Mouse (Mus musculus) hindbrain, embryonic 16.5 days (tissue): ENCODE measurements around the gene Ckb. TPM values are rescaled to one million over a fixed set of nuclear protein-coding genes. Genes with fewer than 3 reads are reported as not detected.
A peak's percentile ranks its signal among the peaks of the same experiment; 100 is the strongest.

Experiments
- ATAC-seq: fragments of 200-750 bp; cut with Nextera tagmentation; 2 replicates; pipeline ENCODE4 v1.8.0; 2017; ENCODE audit warnings: moderate TSS enrichment, moderate library complexity
- H3K27ac ChIP-seq: fragments of 300-500 bp; sonication (generic); 2 replicates; pipeline ENCODE4 v1.5.1; 2014; ENCODE audit warnings: low read depth, mild to moderate bottlenecking, control low read depth, low read length, moderate library complexity
- H3K27me3 ChIP-seq: fragments of 300-500 bp; sonication (generic); replicated peaks from 2 replicates; pipeline ENCODE4 v1.6.1; 2014; ENCODE audit warnings: low read length; ENCODE audit not compliant: control insufficient read depth, insufficient read depth
- H3K36me3 ChIP-seq: fragments of 300-500 bp; sonication (generic); 2 replicates; pipeline ENCODE4 v1.6.1; 2014; ENCODE audit warnings: mild to moderate bottlenecking, low read length, moderate library complexity, mixed read lengths; ENCODE audit not compliant: control insufficient read depth, insufficient read depth
- H3K4me1 ChIP-seq: fragments of 300-500 bp; sonication (generic); 2 replicates; pipeline ENCODE4 v1.6.1; 2014; ENCODE audit warnings: low read depth, low read length; ENCODE audit not compliant: control insufficient read depth, insufficient read depth
- H3K4me2 ChIP-seq: fragments of 300-500 bp; sonication (generic); 2 replicates; pipeline ENCODE4 v1.6.1; 2014; ENCODE audit warnings: mild to moderate bottlenecking, low read length, control low read depth, moderate library complexity
- H3K4me3 ChIP-seq: fragments of 300-500 bp; sonication (generic); 2 replicates; pipeline ENCODE4 v1.5.1; 2014; ENCODE audit warnings: mild to moderate bottlenecking, low read length, control low read depth, moderate library complexity
- H3K9ac ChIP-seq: fragments of 300-500 bp; sonication (generic); 2 replicates; pipeline ENCODE4 v1.6.1; 2014; ENCODE audit warnings: low read depth, mild to moderate bottlenecking, control low read depth, low read length, moderate library complexity
- H3K9me3 ChIP-seq: fragments of 300-500 bp; sonication (generic); 2 replicates; pipeline ENCODE4 v1.6.1; 2014; ENCODE audit warnings: mild to moderate bottlenecking, low read length, moderate library complexity; ENCODE audit not compliant: control insufficient read depth
- WGBS: fragments of 180-500 bp; shearing (Covaris S2); extraction: QIAGEN DNeasy Blood & Tissue Kit; methylation state at CpG from one replicate; pipeline ENCODE4 v1.1.7; 2014; 5-methylcytosine and 5-hydroxymethylcytosine counted together
- polyA plus RNA-seq: library from polyadenylated mRNA; unstranded; fragments of >200 nt; fragmentation: Nextera tagmentation; extraction: Ambion mirVana; gene quantifications from 2 replicates; pipeline ENCODE4 v1.2.1, GENCODE M21; 2015

Gene Ckb
- polyA plus RNA-seq, 1 experiment from 2014 or later = 2,238 TPM

DNA sequence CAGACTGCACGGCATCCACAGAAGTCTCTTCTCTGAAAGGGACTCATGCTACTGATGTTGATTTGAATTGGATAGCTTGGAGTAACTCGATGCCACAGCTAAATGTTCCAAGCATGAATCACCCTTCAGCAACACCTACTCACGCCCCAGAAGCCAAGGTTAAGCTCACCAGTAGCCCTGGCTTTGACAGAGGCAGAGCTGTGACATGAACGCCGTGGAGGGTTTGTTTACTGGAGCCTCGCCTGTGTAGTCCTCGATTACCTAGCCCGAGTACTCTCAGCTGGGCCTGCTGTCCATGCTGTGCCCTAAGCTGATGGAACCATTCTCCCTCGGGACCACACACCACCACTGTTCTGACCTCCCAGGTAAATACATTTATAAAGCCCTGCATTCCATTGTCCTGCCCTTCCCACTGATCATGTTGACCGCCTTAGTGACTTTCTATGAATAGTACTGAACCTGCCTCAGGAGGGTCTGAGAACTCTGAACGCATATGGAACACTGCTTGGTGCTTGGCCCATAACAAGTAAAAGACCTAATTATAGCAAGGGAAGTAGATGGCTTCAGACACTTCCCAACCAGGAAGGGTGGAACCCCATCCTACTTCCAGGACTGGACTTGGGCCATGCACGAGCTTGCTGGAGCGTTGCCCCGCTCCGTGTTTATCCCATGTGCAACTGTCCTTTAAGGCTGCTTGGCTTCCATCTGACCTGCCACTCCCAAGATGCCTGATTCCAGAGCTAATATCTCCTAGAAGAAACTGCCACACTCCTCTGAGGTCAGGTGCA, 33.2 kb upstream of the Ckb start:
- Histone ChIP-seq H3K9ac (no peak overlapping the region), H3K27ac (peak overlapping the region; percentile 34; the same call in 1 of the 2 replicates), H3K27me3 (no peaks in the 10 kb centered on the region), H3K9me3 (no peaks in the 10 kb centered on the region), H3K36me3 (peaks cover 14% of the 10 kb centered on the region), H3K4me2 (no peak overlapping the region), H3K4me1 (peaks cover 3% of the 10 kb centered on the region; the same call in 1 of the 2 replicates), H3K4me3 (no peak overlapping the region)
- peak; percentile 9; the same call in 1 of the 2 replicates for ATAC-seq
- 80% methylated on average over 15 of the region's 15 CpGs for WGBS

DNA sequence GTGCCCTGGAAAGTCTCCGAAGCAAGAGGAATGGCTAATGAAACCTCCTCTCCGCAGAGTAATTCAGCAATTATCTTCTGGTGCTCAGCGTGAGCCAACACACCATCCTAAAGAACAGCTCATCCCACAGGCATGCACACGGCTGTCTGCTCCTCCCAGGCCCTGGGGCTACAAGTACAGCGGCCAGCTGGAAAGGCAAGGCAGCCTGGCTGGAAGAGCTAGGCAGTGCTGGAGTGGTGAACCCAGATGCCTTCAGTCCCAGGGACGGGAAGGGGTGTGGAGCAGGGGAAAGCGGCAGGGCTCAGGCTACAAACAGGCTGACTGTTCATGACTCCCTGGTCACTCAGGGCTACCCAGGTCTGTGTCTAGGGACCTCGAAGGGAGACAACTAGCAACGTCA, 32.5 kb upstream of the Ckb start:
- peak overlapping the region; percentile 56 for H3K27ac ChIP-seq
- ATAC-seq = 0 out of 2 replicates have a peak, but pooled peaks have one; percentile 31

DNA sequence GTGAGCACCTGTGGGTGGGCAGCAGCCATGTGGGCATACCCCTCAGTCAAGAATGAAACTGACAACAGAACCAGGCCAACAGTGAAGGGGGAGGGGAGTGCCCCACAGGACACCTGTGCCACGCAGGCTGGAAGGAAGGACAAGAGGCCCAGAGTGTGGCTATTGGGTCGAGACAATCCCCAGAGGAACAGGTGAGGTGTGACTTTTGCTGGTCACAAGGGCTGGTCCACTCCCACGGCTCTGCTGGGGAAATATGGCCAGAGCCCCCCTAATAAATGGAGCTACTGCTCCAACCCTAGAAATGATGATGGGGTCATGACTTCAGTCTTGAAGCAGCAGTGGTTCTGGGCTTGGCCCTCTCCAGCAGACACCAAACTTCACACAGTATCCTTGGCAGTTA, 31.2 kb upstream of the Ckb start:
- Histone ChIP-seq H3K36me3 (0 out of 2 replicates have a peak, but pooled peaks cover 2% of the 10 kb centered on the region), H3K4me2 (no peak overlapping the region), H3K9me3 (no peaks in the 10 kb centered on the region), H3K4me1 (peaks cover 3% of the 10 kb centered on the region; the same call in 1 of the 2 replicates), H3K4me3 (no peak overlapping the region), H3K27me3 (no peaks in the 10 kb centered on the region), H3K27ac (no peak overlapping the region), H3K9ac (no peak overlapping the region)
- 92% methylated on average over 3 of the region's 3 CpGs for WGBS
- no peak for ATAC-seq

More for the DNA sequence above, 32.5 kb upstream of the Ckb start:
- peaks cover 8% of the 10 kb centered on the region; the same call in 1 of the 2 replicates for H3K36me3 ChIP-seq
- H3K4me2 ChIP-seq = no peak overlapping the region
- H3K4me1 ChIP-seq = peaks cover 3% of the 10 kb centered on the region; the same call in 1 of the 2 replicates
- no peak overlapping the region for H3K4me3 ChIP-seq
- H3K27me3 ChIP-seq = no peaks in the 10 kb centered on the region
- WGBS = 59% methylated on average over 9 of the region's 9 CpGs
- peak overlapping the region; percentile 43; the same call in 1 of the 2 replicates for H3K9ac ChIP-seq
- no peaks in the 10 kb centered on the region for H3K9me3 ChIP-seq

DNA sequence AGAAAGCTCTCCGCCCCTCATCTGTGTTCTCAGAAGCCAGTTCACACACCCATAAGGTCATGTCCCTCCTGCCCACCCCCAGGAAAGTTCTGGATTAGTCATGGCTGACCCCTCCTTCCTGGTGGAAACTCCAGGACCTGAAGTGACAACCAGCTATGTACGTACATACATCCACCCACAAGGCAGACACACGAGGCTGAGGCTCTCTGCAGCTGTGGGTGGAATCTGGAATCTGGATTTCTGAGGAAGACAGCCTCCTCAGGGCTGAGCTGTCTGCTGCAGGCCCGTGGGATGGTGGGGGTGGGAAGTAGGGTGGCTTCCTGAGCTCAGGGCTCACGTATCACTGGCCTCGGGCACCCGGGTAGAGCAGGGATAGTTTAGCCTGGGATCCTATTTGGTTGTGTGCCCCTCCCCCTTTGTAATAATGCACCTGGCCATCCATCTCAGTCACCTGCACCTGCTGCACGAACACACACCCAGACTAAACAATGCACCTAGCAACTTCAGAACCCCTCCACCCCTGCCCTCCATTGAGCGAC, 28.9 kb upstream of the Ckb start:
- no peak overlapping the region for H3K4me3 ChIP-seq
- H3K4me1 ChIP-seq = peaks cover 6% of the 10 kb centered on the region; the same call in 1 of the 2 replicates
- H3K9ac ChIP-seq = no peak overlapping the region
- H3K36me3 ChIP-seq = no peaks in the 10 kb centered on the region
- H3K4me2 ChIP-seq = no peak overlapping the region
- H3K27me3 ChIP-seq = no peaks in the 10 kb centered on the region
- ATAC-seq = no peak
- WGBS = 79% methylated on average over 9 of the region's 9 CpGs
- no peaks in the 10 kb centered on the region for H3K9me3 ChIP-seq
- no peak overlapping the region for H3K27ac ChIP-seq

DNA sequence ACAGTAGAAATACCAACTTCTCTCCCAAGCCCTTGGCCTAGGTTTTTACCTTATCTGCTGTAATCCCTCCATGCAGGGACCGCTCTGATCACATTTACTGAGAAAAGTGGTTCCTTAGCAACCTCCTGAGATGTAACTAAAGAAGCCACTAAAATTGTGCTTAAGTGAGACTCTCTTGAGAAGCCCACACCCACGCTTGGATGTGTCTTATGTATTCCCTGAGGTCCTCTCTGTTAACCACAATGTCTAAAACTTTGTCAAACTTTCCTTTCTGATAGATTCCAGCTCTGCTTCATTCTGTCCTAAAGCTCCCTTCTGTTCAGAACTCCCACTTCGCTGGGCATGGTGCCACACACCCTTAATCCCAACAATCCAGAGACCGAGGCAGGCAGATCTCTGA, 27.4 kb upstream of the Ckb start:
- Histone ChIP-seq H3K4me2 (no peak overlapping the region), H3K36me3 (no peaks in the 10 kb centered on the region), H3K27me3 (no peaks in the 10 kb centered on the region), H3K4me3 (no peak overlapping the region), H3K9me3 (no peaks in the 10 kb centered on the region), H3K9ac (no peak overlapping the region), H3K27ac (no peak overlapping the region), H3K4me1 (peaks cover 17% of the 10 kb centered on the region)
- WGBS = 85% methylated on average over 4 of the region's 4 CpGs
- ATAC-seq = no peak

DNA sequence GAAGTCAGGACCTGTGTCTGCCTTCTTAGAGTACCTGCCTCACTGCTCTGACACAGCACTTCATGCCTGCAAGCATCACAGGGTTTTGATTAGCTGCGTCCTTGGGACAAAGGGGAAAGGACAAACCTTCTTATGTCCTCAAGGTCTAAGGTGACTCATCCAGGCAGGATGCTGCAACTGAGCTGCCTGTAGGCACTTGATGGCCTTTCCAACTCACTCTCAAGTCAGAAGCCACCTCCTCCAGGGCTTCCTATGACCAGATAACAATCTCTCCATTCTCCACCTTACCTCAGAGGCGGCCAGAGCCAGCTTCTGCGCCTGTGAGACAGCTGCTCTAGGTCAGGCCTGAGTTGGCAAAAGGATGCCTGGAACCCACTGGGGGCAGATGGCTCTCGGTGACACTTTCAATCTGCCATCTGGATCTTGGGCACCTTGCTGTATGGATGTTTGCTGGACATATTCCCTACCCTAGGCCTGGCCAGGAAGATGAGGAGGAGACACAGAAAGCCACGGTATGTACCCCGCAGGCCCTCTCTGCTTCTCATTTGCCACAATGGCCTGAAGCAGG, 26.3 kb upstream of the Ckb start:
- Histone ChIP-seq H3K4me1 (peaks cover 28% of the 10 kb centered on the region), H3K9me3 (no peaks in the 10 kb centered on the region), H3K27ac (no peak overlapping the region), H3K4me3 (no peak overlapping the region), H3K4me2 (no peak overlapping the region), H3K9ac (no peak overlapping the region), H3K27me3 (no peaks in the 10 kb centered on the region), H3K36me3 (no peaks in the 10 kb centered on the region)
- WGBS = 64% methylated on average over 6 of the region's 6 CpGs
- no peak for ATAC-seq

DNA sequence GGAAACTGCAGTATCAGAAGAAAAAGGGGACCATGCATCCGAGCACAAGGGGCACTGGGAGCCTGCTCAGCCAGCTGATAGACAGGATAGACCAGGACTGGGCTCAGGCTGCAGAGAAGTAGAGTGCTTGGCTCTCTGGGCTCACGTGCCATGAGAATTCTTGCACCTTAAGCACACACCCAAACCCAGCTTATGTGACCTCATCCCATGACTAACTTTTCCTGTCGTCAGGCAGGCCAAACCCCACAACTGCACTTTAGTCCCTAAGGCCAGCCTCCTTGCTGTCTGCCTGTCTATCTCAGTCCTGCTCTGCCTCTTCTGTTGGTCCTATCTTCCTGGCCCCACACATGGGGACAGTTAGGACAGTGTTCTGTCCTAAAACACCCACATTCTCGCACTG, 25.6 kb upstream of the Ckb start:
- Histone ChIP-seq H3K27me3 (no peaks in the 10 kb centered on the region), H3K9me3 (no peaks in the 10 kb centered on the region), H3K4me3 (no peak overlapping the region), H3K27ac (no peak overlapping the region), H3K36me3 (no peaks in the 10 kb centered on the region), H3K9ac (no peak overlapping the region), H3K4me1 (peaks cover 35% of the 10 kb centered on the region), H3K4me2 (no peak overlapping the region)
- ATAC-seq = no peak
- WGBS = 77% methylated on average over 4 of the region's 4 CpGs

DNA sequence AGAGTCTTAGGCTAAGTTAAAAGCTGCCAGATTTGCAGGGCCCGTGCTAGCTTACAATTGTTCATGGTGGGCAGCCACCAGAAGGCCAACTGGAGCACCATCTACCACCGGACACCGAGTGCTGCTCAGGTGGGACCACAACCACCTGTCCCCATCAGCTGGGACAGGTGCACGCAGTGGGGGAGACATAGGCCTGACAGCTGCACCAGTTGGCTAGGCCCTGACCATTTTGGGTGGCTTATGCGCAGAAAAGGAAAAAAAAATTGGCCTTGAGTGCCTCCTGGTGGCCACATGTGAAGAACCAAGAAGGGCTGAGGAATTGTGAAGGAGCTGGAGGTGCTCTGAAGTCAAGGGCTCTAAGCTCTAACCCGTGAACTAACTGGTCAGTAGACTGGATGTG, 24.1 kb upstream of the Ckb start:
- no peaks in the 10 kb centered on the region for H3K9me3 ChIP-seq
- H3K4me2 ChIP-seq = no peak overlapping the region
- H3K4me1 ChIP-seq = peaks cover 44% of the 10 kb centered on the region
- 18% methylated on average over 6 of the region's 6 CpGs for WGBS
- H3K27me3 ChIP-seq = no peaks in the 10 kb centered on the region
- peak overlapping the region; percentile 83 for H3K27ac ChIP-seq
- no peak for ATAC-seq
- no peaks in the 10 kb centered on the region for H3K36me3 ChIP-seq
- H3K9ac ChIP-seq = no peak overlapping the region
- H3K4me3 ChIP-seq = no peak overlapping the region
